Mouse (Mus musculus) myocyte (in vitro differentiated cells): Measurements from ENCODE around the gene Armc3.

Source experiments
- CEBPB ChIP-seq: IDR thresholded peaks from 2 replicates; pipeline ENCODE4 v1.6.1; 2011; ENCODE audit warnings: mild to moderate bottlenecking, moderate library complexity; ENCODE audit not compliant: poor library complexity, insufficient read depth, severe bottlenecking
- E2F4 ChIP-seq: IDR thresholded peaks from one replicate; pipeline ENCODE4 v1.6.1; 2011; ENCODE audit warnings: mild to moderate bottlenecking, control low read depth, moderate library complexity; ENCODE audit not compliant: insufficient read depth
- MAX ChIP-seq: IDR thresholded peaks from one replicate; pipeline ENCODE4 v1.6.1; 2011; ENCODE audit warnings: low read depth, mild to moderate bottlenecking, control low read depth
- MYOG ChIP-seq, 3 experiments: IDR thresholded peaks; one replicate each; pipeline ENCODE4 v1.6.1; 2011; ENCODE audit warnings: control low read depth in 2 of 3, low read depth in 2 of 3, mild to moderate bottlenecking in 2 of 3; ENCODE audit not compliant: insufficient read length in 2 of 3, control insufficient read depth in 1 of 3, insufficient read depth in 1 of 3
- POLR2A ChIP-seq: IDR thresholded peaks from one replicate; pipeline ENCODE4 v1.6.1; 2011; ENCODE audit warnings: low read depth, mild to moderate bottlenecking, control low read depth, moderate library complexity; ENCODE audit not compliant: insufficient read length
- POLR2AphosphoS2 ChIP-seq: IDR thresholded peaks from one replicate; pipeline ENCODE4 v1.6.1; 2011; ENCODE audit warnings: low read depth, control low read depth; ENCODE audit not compliant: insufficient read length
- SRF ChIP-seq: IDR thresholded peaks from one replicate; pipeline ENCODE4 v1.6.1; 2011; ENCODE audit warnings: low read depth; ENCODE audit not compliant: control insufficient read depth, insufficient read length
- TCF12 ChIP-seq: IDR thresholded peaks from one replicate; pipeline ENCODE4 v1.6.1; 2011; ENCODE audit warnings: mild to moderate bottlenecking, control low read depth; ENCODE audit not compliant: poor library complexity, insufficient read depth, severe bottlenecking

GRCm38 (mm10) chr2:19316056-19316455 lies 117.0 kb downstream of the Armc3 start:
- no peak for TF ChIP-seq POLR2A
- TF ChIP-seq MAX = no peak
- no peak for TF ChIP-seq E2F4
- TF ChIP-seq SRF = no peak
- no peak for TF ChIP-seq TCF12
- TF ChIP-seq MYOG (IDR thresholded peaks at IDR 0.05; ENCODE audit: control insufficient read depth in 1 of 3, insufficient read depth in 1 of 3, insufficient read length in 2 of 3, low read depth in 2 of 3) = no peak
- no peak for TF ChIP-seq POLR2AphosphoS2
- no peak for TF ChIP-seq CEBPB
